Mouse (Mus musculus): ENCODE measurements at regions not wholly inside any gene's neighbourhood (a gene's known extent, or its start where the extent isn't known, plus 50 kb on each side); places are given as distances from the start of the nearest gene placed in this dataset.

DNA sequence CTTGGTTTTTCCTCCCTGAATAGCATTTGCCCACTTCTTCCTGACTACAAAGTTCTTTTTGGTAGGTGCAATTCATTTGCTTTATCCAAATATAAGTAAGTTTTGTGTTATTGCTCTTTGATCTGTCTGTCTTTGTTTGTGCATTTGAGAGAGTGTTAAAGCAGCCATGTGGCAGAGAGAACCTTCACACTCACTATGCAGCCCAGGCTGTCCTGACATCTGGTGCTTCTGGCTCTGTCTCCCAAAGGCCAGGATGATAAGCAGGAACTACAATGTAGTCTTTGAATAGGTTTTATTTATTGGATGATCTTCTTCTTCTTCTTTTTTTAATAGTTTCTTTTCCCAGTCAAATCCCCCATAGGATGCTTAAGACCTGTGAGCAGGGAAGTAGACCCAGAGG lies 726.7 kb downstream of the Gm10283 start:
- peak; percentile 19 to 76 for DNase-seq (ENCODE audit: low spot score in 2 of 2)

DNA sequence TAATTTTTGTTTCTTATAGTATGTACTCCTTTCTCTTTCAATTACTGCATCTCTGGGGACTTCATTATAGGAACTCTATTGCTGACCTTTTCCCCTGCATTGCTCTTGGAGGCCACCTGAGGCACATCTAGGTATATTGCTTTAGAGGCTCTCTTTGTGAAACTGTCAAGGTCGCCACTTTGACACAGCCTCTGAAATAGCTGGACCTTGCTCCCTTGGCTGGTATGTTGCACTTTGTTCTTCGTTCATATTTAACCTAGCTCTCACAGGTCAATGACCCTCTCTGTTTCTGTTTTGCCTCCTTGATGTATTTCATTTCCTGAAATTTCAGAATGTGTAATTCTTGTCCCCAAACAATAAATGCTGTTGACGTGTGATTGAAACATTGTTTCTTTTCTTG lies 734.9 kb downstream of the Gm10283 start:
- DNase-seq (ENCODE audit: low spot score in 2 of 2), result no peak
